Mouse (Mus musculus) spleen, postnatal 4 days (tissue): ENCODE measurements around the gene Il22ra2.

Source experiments
- DNase-seq, 2 experiments: peaks; one replicate each; pipeline ENCODE4 v3.0.0; 2022; ENCODE audit warnings: low spot score in 2 of 2

The Il22ra2 gene

GRCm38 (mm10) chr10:19621408-19622048 is at the start of gene Il22ra2:
TSS of gene Il22ra2 (plus strand) at chr10:19621998.
- no peak for DNase-seq

- no peak for DNase-seq
These were observed 44.2 kb upstream of the Il22ra2 start for GRCm38 (mm10) chr10:19577571-19577970.

DNA sequence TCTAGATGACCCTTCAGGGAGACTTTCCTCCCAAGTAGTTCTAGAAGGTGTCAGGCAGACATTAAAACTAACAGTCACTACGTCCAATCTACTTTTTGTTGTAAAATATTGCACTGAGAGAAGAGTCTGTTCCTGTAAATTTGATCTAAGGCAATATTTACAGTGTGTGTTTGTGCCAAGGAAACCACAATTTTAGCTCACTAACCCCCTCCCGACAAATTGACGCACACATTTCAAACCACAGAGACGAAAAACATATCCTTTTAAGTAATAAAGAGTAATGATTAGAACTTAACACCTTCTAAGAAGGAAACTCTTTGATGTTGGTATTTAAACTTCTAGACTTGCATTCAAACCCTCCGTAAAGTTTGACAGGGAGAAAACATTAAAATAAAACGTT is 43.8 kb upstream of the Il22ra2 start:
- no peak for DNase-seq

- DNase-seq, result no peak
These were observed 43.3 kb upstream of the Il22ra2 start for GRCm38 (mm10) chr10:19578409-19578986.

GRCm38 (mm10) chr10:19580660-19581059 is 41.1 kb upstream of the Il22ra2 start:
- no peak for DNase-seq

DNA sequence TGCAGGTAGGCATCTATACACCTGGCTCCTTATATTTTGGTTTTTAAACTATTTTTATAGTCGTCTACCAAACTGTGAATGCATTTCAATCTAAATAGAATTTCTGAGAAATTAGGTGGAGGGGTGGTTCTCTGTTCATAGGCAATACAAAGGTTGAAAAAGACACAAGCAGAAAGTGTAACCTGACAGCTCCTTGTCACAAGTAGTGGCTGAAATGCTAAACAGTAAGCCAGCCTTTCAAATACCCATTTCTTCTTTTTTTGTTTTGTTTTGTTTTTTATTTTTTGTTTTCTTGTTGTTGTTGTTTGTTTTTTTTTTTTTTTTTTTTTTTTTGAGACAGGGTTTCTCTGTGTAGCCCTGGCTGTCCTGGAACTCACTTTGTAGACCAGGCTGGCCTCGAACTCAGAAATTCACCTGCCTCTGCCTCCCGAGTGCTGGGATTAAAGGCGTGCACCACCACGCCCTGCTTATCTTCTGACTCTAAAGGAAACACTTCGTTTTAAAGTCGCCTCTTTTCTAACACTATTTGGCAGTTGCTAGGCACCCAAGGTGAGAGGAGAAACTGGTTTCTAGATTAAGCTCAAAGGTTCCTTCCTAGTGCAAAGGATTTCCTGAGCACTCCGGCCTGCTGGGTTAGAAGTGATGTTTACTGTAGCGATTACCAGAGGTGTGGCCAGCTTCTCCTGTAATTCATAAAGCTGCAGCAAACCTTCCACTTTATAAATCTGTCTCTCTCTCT is 39.8 kb upstream of the Il22ra2 start:
- no peak for DNase-seq

DNA sequence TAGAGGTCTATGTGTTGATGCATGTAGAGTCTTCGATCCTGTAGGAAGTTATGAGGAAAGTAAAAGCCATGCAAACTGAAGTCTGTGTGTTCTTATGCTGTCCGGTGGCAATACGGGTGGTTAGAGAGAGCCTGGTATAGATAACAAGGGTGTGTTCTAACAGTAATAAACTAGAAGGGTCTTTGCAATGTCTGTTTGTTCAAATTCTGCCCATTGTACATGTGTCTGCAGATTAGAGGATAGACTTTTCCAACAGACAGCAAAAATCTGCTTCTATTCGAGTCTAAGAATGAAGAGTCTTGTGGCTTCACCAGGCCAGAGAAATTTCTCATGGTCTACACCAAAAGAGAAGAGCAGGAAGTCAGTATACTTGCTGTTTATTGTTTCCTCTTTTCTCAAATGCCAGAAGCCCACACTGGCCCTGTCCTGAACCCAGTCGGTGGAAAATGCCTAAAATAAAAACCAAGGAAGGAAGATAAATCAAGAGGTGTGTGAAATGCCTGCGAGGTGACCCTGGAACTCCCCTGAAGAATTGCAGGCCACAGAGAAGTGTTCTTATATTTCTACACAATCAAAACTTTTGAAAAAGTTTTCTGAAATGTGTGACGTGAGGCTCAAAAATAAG is 38.9 kb upstream of the Il22ra2 start:
- DNase-seq, result no peak

GRCm38 (mm10) chr10:19584064-19584463 is 37.7 kb upstream of the Il22ra2 start:
- peak; percentile 68 to 78 for DNase-seq

DNA sequence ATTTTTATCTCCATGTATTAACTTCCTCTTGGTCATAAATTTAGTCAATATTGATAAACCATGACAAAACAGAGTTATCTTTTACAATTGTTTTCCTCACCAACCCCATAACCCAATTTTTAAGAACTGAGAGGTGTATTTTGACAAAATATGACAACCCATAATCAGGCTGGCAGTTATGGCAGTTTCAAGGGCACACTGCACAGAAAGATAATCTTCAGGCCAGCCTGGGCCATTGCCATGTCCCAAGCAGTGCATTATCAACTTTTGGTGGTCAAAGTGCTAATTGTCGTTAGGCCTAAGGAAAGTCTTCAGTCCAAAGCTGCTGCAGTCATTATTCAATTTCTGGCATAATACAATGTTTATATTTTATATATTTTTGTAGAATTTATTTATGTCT is 37.0 kb upstream of the Il22ra2 start:
- no peak for DNase-seq

DNA sequence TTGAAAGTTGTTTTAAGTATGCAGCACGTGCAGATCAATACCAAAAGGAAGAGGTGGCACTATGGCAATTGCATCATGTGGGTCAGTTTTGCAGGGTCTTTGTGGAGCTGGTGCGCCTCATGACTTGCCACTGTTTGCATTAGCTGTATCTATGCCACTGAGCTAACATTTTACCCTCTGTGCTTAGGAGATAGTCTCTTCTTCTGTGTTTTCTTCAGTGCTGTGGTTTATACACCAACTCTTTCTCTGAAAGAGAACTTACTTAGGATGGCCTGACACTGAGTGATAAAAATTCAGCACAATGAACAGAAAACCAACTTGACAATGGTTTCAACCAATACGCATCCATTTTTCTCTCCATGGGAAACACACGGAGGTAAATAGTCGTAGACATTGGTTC is 35.9 kb upstream of the Il22ra2 start:
- no peak for DNase-seq

- DNase-seq, result no peak
These were observed 34.5 kb upstream of the Il22ra2 start for GRCm38 (mm10) chr10:19587281-19587680.

GRCm38 (mm10) chr10:19589626-19590025 is 32.2 kb upstream of the Il22ra2 start:
- no peak for DNase-seq

GRCm38 (mm10) chr10:19591286-19591640 is 30.5 kb upstream of the Il22ra2 start:
- no peak for DNase-seq

DNA sequence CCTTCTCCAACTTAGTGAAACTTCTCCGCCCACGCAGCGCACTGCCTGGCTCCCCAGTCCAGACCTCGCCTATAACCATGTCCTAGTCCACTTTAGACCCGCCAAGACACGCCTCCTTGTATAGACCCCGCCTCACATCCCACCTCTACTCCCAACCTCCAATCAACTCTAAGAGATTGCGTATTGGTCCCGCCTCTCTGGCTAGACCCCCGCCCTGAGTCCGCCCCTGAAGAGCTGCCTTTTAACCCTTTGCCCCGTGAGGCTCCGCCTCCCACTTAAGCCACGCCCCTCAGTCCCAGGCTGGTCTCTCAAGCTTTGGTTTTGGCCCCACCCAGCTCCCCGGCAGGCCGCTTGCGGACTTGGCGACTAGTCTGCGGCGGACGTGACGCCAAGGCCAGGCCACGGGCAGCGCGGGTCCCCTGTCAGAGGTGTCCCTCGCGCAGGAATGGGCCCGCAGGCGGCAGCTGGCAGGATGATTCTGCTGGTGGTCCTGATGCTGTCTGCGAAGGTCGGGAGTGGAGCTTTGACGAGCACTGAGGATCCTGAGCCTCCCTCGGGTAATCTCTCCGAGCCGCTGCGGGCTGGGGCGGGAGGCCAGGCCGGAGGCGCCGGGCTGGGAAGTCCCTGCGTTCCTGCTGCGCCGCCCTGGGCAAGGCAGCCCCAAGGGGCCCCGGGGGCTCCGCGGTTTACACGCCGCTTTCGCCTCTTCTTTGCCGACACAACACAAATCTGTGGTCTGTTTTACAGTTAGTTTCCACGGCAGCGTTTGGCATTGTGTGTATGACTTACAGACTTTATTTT is 30.0 kb upstream of the Il22ra2 start, which contains the start of gene Ifngr1:
TSS of gene Ifngr1 (plus strand) at position 309 of the 801 bp plus-strand sequence.
- peak; percentile 98 to 99 for DNase-seq

GRCm38 (mm10) chr10:19592556-19592955 is 29.2 kb upstream of the Il22ra2 start:
- DNase-seq, result no peak

DNA sequence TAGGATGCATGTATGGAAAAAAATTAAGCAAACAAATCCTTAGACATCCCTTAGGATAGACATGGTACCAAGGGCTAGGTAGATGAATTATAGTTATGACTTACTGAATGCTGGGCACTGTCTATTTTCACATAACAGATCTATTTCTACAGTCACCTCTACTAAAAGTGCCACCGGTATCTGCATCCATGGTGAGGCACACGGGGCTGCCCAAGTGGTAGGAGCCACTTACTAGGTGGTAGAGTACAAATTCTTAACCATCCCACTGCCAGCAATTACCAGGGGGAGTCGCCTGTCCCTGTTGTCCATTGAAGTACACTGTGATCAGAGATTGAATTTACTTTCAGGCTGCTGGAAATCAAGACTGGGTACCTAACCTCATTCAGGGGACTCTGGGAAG is 28.5 kb upstream of the Il22ra2 start:
- DNase-seq, result no peak

DNA sequence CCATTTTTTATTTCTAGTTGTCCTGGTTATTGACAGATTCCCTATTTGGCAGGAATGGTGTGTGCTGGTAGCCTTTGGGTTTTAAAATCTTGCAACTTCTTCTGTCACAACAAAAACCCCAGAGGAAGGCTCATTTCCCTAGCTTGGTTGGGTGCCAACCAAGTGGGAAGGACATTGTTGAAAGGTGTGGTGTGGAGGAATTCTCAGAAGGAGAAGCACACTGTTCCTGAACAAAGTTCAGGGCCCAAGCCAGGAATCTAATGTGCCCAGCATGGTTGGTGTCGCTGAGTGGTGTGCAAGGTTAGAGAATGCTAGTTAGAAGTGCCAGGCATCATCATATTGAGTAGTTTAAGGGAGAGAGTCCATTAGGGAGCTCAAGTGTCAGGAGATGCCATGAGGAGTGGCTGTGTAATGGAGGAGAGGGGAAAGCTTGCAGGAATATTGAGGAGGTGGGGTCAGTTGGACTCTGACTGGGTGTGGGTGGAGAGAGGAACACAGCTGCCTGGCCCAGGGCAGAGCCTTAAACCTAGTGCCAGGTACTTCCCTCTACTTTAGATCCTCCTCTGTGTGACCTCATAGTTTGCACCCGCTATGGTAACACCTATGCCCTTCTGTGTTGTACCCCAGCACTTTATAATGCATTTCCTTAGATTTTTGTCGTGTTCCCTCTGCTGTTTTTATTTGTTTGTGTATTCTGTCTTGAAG is 27.4 kb upstream of the Il22ra2 start:
- DNase-seq, result no peak

DNA sequence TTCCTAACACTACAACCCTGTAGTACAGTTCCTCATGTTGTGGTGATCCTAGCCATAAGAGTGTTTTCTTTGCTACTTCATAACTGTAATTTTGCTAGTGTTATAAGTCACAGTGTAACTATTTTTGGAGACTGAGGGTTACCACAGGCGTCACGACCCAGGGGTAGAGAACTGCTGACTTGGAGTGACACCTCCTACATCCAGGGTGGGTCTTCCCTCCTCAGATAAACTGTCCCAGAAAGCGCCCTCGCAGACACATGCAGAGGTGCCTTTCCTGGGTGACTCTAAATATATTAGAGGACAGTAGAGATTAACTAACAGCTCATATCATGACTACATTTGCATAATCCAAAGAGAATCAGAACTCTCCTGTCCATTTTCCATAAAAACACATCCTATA is 24.9 kb upstream of the Il22ra2 start:
- DNase-seq, result no peak

DNA sequence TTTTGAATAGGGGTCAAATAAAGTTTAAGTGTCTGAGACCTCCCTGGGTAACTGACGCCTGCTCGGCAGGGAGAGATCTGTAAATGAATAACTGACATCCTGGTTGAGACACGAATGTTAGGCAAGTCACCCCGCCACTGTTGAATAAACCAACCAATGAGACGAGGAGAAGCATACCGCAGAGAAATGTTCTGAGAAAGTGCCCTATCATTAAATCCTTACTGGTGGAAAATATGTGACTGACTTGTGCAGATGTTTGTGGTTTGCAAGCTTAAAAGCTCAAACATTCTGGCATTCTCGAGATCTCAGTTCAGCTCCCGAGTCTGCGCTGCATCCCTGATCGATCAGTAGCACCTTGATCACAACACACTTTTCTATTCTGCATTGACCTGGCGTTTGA is 23.7 kb upstream of the Il22ra2 start:
- no peak for DNase-seq

GRCm38 (mm10) chr10:19599331-19600092 is 22.3 kb upstream of the Il22ra2 start:
- DNase-seq, result no peak

DNA sequence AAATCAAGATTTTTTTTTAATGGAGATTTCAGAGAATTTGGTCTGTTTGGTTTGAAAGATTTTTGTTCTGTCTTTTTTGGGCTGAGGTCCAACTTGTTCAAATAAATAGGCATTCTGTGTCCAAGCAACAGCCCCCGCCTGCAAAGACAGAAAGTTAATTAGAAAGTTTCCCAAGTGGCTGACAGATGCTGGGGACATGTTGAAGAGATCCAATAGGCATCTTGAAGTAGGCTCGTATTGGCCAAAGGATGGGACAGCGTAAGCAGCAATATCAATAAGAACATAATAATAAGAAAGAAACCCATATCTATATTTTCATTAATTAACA is 21.7 kb upstream of the Il22ra2 start:
- no peak for DNase-seq
